Mouse (Mus musculus) lung, adult 2 months (tissue): ENCODE results near the gene Mpv17. TPM values are rescaled to one million over a fixed set of nuclear protein-coding genes. Genes with fewer than 3 reads are reported as not detected.

Experiments used
- DNase-seq: peaks from one replicate; pipeline ENCODE4 v3.0.0; 2022
- H3K4me1 ChIP-seq: fragments of 200-500 bp; 2 replicates; pipeline ENCODE4 v1.6.1; 2011; ENCODE audit warnings: low read length; ENCODE audit not compliant: control insufficient read depth, insufficient read depth
- H3K4me3 ChIP-seq: fragments of 200-500 bp; replicated peaks from 2 replicates; pipeline ENCODE3; 2011; ENCODE audit warnings: low read depth, mild to moderate bottlenecking, control low read depth, low read length; ENCODE audit errors: extremely low read depth
- CTCF ChIP-seq: fragments of 200-500 bp; IDR thresholded peaks from 2 replicates; pipeline ENCODE4 v1.5.1; 2011; ENCODE audit warnings: mild to moderate bottlenecking, low read length, control low read depth; ENCODE audit not compliant: insufficient read depth
- POLR2A ChIP-seq: fragments of 200-500 bp; IDR thresholded peaks from 2 replicates; pipeline ENCODE4 v1.6.1; 2011; ENCODE audit warnings: low read depth, mild to moderate bottlenecking, control low read depth, low read length, borderline replicate concordance; ENCODE audit errors: extremely low read depth
- WGBS: fragments of 180-500 bp; shearing (Covaris S2); methylation state at CpG from one replicate; pipeline ENCODE4 v1.1.7; 2018; 5-methylcytosine and 5-hydroxymethylcytosine counted together
- polyA plus RNA-seq: library from polyadenylated mRNA; depleted of rRNA; stranded (reverse); fragments of >200 nt; gene quantifications from 2 replicates; pipeline ENCODE4 v1.2.3, GENCODE M21; 2012; rRNA removed

Mpv17 gene
- polyA plus RNA-seq = 86.4 and 93.4 TPM in 2 replicates

DNA sequence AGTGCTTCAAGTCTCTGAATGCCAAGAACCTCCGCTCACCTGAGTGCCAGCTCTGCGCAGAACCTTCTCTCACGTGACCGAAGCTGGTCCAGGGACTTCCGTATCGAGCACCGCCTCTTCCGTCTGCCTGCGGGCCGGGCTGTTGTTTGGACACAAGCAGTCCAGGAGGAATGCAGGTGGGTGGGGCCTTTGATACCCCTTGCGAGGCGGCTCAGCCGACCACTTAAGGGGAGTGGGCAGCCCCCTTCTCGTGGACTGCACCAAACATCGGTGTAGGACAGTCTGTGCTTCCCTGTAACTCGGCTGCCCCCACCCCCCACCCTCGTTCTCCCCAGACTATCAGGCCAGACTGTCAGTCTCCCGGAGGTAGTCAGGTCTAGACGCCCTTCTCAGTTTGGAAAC, at the start of gene Mpv17:
Gene Mpv17 (minus strand): TSS at position 100 of the 402 bp plus-strand sequence.
- peak; percentile 81 for DNase-seq
- WGBS = under 1% methylated on average over 19 of the region's 19 CpGs
- Histone ChIP-seq H3K4me1 (peaks cover 8% of the 10 kb centered on the region; the same call in 1 of the 2 replicates), H3K4me3 (peak within 1 kb of the TSS; percentile 99)
- peak; percentile 94; the same call in 1 of the 2 replicates for TF ChIP-seq POLR2A
- no peak for TF ChIP-seq CTCF

- no peak for TF ChIP-seq CTCF
- TF ChIP-seq POLR2A = no peak
- no peaks in the 10 kb centered on the region; the same call in 1 of the 2 replicates for H3K4me1 ChIP-seq
- WGBS = 89% methylated on average over 7 of the region's 7 CpGs
- DNase-seq = no peak
- no peak overlapping the region for H3K4me3 ChIP-seq
Observed at GRCm38 (mm10) chr5:31202933-31203332, 48.9 kb upstream of the Mpv17 start.

DNA sequence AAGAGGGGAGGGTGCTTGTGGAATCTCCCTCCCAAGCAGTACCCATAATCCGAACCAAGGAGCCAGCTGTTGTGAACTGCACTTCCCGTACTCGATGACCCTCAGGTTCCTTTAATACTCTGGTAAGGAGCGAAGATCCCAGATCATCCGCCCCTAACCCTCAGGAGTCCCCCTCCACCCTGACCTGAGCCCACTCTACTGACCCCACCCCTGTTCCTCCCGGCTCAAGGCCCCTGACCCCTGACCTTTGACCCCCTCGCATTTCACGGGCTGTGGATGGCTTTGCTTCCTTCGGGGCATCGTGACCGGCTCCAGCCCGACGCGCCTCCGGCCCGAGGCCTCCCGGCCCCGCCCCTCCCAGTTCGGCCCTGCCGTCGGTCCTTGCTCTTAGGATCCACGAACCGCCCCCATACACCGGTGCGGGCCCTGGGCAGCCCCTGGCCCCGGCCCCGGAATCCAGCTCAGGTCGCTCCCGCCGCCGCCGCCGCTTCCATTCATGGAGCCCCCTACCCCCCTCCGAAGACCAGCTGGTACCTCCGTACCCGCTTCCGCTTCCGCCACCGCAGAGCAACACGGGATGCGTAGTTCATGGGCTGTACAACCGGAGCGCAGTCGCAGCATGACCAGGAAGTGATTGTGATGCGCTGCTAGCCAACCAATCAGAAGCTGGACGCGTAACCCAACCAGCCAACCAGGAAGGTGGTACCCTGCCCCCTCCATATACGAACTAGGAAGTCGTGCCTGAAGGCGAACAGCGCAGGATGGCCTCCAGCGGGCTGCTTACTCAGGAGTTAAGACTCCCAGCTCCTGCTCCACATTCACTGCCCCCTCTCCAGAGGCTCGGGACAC, 47.9 kb upstream of the Mpv17 start, which contains the start of gene Zfp513:
Gene Zfp513 (minus strand): TSS at position 562 of the 849 bp plus-strand sequence.
- DNase-seq = peak; percentile 92
- TF ChIP-seq CTCF = no peak
- peak; percentile 93 for TF ChIP-seq POLR2A
- H3K4me3 ChIP-seq = peak within 1 kb of the TSS; percentile 83
- H3K4me1 ChIP-seq = no peaks in the 10 kb centered on the region; the same call in 1 of the 2 replicates
- under 1% methylated on average over 53 of the region's 53 CpGs for WGBS

GRCm38 (mm10) chr5:31201042-31201741, 47.1 kb upstream of the Mpv17 start:
- peak overlapping the region; percentile 80 for H3K4me3 ChIP-seq
- H3K4me1 ChIP-seq = no peaks in the 10 kb centered on the region; the same call in 1 of the 2 replicates
- 10% methylated on average over 13 of the region's 13 CpGs for WGBS
- DNase-seq = no peak
- no peak for TF ChIP-seq CTCF
- no peak for TF ChIP-seq POLR2A

DNA sequence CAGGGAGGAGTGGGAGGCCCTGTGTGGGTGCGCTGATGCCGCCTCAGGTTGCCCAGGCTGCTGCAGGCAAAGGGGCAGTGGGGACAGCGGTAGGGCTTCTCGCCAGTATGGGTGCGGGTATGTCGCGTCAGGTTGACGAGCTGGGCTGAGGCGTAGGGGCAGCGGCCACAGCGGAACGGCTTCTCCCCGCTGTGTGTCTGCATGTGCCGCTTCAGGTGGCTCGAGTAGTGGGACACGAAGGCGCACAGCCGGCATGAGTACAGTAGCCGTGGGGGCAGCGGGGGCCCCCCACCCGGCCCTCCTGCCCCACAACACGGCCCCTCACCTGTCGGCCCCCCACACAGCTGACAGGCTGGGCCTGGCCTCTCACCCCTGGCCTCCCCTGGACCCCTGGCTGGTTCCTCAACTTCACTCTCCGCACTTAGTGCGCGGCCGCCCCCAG, 46.3 kb upstream of the Mpv17 start:
- TF ChIP-seq POLR2A = peak; percentile 33; the same call in 1 of the 2 replicates
- no peak for TF ChIP-seq CTCF
- DNase-seq = no peak
- WGBS = 88% methylated on average over 27 of the region's 27 CpGs
- Histone ChIP-seq H3K4me1 (no peaks in the 10 kb centered on the region; the same call in 1 of the 2 replicates), H3K4me3 (no peak overlapping the region)

- H3K4me3 ChIP-seq = no peak overlapping the region
- 73% methylated on average over 9 of the region's 9 CpGs for WGBS
- H3K4me1 ChIP-seq = no peaks in the 10 kb centered on the region; the same call in 1 of the 2 replicates
- TF ChIP-seq POLR2A = peak; percentile 15; the same call in 1 of the 2 replicates
- TF ChIP-seq CTCF = no peak
- DNase-seq = no peak
Observed at GRCm38 (mm10) chr5:31199893-31200292, 45.8 kb upstream of the Mpv17 start.

DNA sequence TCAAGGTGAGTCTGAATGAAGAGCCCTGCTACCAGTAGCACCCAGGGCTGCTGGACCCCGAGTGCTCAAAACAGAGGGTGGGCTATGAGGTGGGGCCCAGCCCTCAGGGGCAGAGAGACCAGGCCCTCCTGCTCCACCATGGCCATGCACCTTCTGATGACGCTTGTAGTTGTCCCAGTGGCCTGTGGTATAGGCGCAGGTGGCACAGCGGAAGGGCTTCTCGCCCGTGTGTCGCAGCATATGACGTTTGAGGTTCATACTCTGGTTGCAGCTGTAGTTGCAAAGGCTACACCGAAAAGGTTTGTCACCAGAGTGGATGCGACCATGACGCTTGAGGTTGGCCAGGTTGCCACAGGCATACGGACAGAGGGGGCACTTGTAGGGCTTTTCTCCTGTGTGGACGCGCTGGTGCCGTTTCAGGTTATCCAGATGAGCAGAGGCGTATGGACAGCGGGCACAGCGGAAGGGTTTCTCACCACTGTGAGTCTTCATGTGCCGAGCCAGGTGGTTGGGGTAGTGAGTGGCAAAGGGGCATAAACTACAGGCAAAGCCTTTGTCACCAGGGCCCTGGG, 45.4 kb upstream of the Mpv17 start:
- H3K4me3 ChIP-seq = no peak overlapping the region
- TF ChIP-seq POLR2A = no peak
- no peak for TF ChIP-seq CTCF
- DNase-seq = no peak
- WGBS = 91% methylated on average over 19 of the region's 19 CpGs
- no peaks in the 10 kb centered on the region; the same call in 1 of the 2 replicates for H3K4me1 ChIP-seq

DNA sequence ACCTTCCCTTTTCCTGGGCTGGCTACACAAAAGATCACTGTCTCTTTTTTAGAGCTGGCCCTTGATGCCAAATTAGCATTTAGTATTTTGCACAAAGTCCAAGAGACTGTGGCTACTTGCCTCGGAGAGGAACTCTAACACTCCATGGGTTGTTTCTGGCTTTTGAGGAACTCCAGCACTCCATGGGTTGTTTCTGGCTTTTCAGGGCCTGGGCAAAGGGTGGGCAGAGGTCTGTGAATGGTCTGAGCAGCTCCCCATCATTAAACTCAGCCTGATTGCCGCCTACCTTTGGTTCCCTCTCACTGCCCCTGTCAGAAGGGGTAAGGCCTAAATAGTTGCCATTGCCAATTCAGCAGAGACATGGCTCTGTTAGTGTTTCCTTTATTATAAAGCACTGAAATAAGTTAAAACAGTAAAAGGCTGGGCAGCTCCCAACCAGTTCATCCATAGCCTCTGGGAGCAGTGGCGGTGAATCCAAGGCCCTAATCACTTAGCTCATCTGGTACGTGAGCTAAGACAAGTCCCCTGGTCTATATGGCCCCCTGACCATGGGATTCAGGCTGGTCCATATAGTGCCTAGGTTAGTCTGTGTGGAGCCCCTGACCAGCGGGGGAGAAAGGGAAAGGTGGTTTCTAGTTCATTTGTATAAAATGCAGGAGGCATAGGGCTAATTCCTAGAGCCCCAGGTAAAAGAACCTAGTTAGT, 44.7 kb upstream of the Mpv17 start:
- WGBS = 82% methylated on average over 5 of the region's 5 CpGs
- Histone ChIP-seq H3K4me1 (peaks cover 3% of the 10 kb centered on the region), H3K4me3 (no peak overlapping the region)
- DNase-seq = no peak
- no peak for TF ChIP-seq CTCF
- no peak for TF ChIP-seq POLR2A

- H3K4me1 ChIP-seq = peaks cover 4% of the 10 kb centered on the region
- no peak for TF ChIP-seq CTCF
- TF ChIP-seq POLR2A = no peak
- WGBS = 73% methylated on average over 9 of the region's 9 CpGs
- H3K4me3 ChIP-seq = no peak overlapping the region
- no peak for DNase-seq
Observed at GRCm38 (mm10) chr5:31198170-31198569, 44.1 kb upstream of the Mpv17 start.
